Mouse (Mus musculus) stomach, embryonic 14.5 days (tissue): ENCODE data around the gene Cpa1. TPM values are rescaled to one million over a fixed set of nuclear protein-coding genes. Genes with fewer than 3 reads are reported as not detected.

Experiments used
- ATAC-seq: fragments of 200-750 bp; cut with Nextera tagmentation; 2 replicates; pipeline ENCODE4 v1.8.0; 2017; ENCODE audit warnings: low read depth, moderate TSS enrichment; ENCODE audit not compliant: insufficient number of reproducible peaks, insufficient read depth, low FRiP score
- H3K27ac ChIP-seq: fragments of 300-500 bp; sonication (generic); 2 replicates; pipeline ENCODE4 v1.5.1; 2014; ENCODE audit warnings: mild to moderate bottlenecking, low read length, moderate library complexity, mixed read lengths
- H3K27me3 ChIP-seq: fragments of 300-500 bp; sonication (generic); 2 replicates; pipeline ENCODE4 v1.6.1; 2014; ENCODE audit warnings: low read length, control low read depth, mixed read lengths; ENCODE audit not compliant: control insufficient read depth, insufficient read depth
- H3K36me3 ChIP-seq: fragments of 300-500 bp; sonication (generic); 2 replicates; pipeline ENCODE4 v1.6.1; 2014; ENCODE audit warnings: mild to moderate bottlenecking, control low read depth, low read length, moderate library complexity, mixed read lengths; ENCODE audit not compliant: control insufficient read depth, insufficient read depth
- H3K4me1 ChIP-seq: fragments of 300-500 bp; sonication (generic); 2 replicates; pipeline ENCODE4 v1.6.1; 2014; ENCODE audit warnings: low read length, control low read depth, mixed read lengths; ENCODE audit not compliant: control insufficient read depth, insufficient read depth
- H3K4me2 ChIP-seq: fragments of 300-500 bp; sonication (generic); replicated peaks from 2 replicates; pipeline ENCODE4 v1.6.1; 2014; ENCODE audit warnings: low read depth, low read length, control low read depth
- H3K4me3 ChIP-seq: fragments of 300-500 bp; sonication (generic); 2 replicates; pipeline ENCODE4 v1.5.1; 2014; ENCODE audit warnings: low read depth, low read length, control low read depth
- H3K9ac ChIP-seq: fragments of 300-500 bp; sonication (generic); replicated peaks from 2 replicates; pipeline ENCODE4 v1.6.1; 2014; ENCODE audit warnings: low read depth, mild to moderate bottlenecking, control low read depth, low read length, moderate library complexity, mixed read lengths
- H3K9me3 ChIP-seq: fragments of 300-500 bp; sonication (generic); 2 replicates; pipeline ENCODE4 v1.6.1; 2016; ENCODE audit warnings: low read depth, low read length, control low read depth; ENCODE audit not compliant: control insufficient read depth
- WGBS: fragments of 180-500 bp; shearing (Covaris S2); extraction: QIAGEN DNeasy Blood & Tissue Kit; methylation state at CpG from one replicate; pipeline ENCODE4 v1.1.7; 2014; 5-methylcytosine and 5-hydroxymethylcytosine counted together
- polyA plus RNA-seq: library from polyadenylated mRNA; unstranded; fragments of >200 nt; fragmentation: Nextera tagmentation; extraction: Ambion mirVana; gene quantifications from 2 replicates; pipeline ENCODE4 v1.2.1, GENCODE M21; 2014

Cpa1 gene
- polyA plus RNA-seq, 1 experiment from 2014 or later, result 1.5 TPM

DNA sequence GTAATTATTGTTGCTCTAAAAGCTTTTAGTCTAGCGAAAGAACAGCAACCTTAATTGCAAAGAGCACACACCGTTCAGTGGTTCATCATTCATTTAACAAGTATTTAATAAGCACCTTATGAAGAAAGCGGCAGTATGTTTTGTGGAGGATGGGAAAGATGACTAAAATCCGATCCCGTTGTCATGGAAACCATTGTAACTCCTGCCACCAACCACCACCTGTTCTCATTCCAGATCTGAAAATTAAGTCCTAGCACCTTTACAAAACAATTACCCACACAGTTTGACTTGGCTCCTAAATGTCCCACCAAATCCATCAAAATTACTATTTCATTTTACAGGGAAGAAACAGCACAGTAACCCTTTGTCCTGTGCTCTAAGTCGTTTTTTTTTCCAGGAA, 55.2 kb downstream of the Cpa1 start:
- no peaks in the 10 kb centered on the region; the same call in 1 of the 2 replicates for H3K36me3 ChIP-seq
- H3K4me2 ChIP-seq, result peak overlapping the region; percentile 41
- H3K4me3 ChIP-seq, result no peak overlapping the region
- peaks cover 8% of the 10 kb centered on the region; the same call in 1 of the 2 replicates for H3K4me1 ChIP-seq
- no peaks in the 10 kb centered on the region for H3K27me3 ChIP-seq
- H3K9ac ChIP-seq, result no peak overlapping the region
- 39% methylated on average over 6 of the region's 6 CpGs for WGBS
- H3K9me3 ChIP-seq, result no peaks in the 10 kb centered on the region
- peak overlapping the region; percentile 80; the same call in 1 of the 2 replicates for H3K27ac ChIP-seq
- no peak for ATAC-seq

Other genes starting within 250 kb of the Cpa1 start
- gene Zc3hc1, start 248.2 kb upstream of the Cpa1 start, polyA plus RNA-seq, result 50.7 and 54.5 TPM in 2 replicates
- gene Klhdc10, start 237.3 kb upstream of the Cpa1 start, polyA plus RNA-seq, result 24.8 and 29.3 TPM in 2 replicates
- gene Tmem209, start 129.4 kb upstream of the Cpa1 start, polyA plus RNA-seq, result 39.8 and 45.0 TPM in 2 replicates
- gene Ssmem1, start 129.4 kb upstream of the Cpa1 start, polyA plus RNA-seq, result 0.52 TPM in 1 of 2 replicates, not detected in the other
- 1.4 and 127 TPM in 2 replicates for gene Cpa2, start 97.6 kb upstream of the Cpa1 start, polyA plus RNA-seq
- 0.49 and 0.71 TPM in 2 replicates for gene Cpa4, start 70.8 kb upstream of the Cpa1 start, polyA plus RNA-seq
- gene Cpa5, start 28.2 kb upstream of the Cpa1 start, polyA plus RNA-seq, result 0.13 and 0.15 TPM in 2 replicates
- 10.8 and 12.9 TPM in 2 replicates for gene Cep41, start 54.5 kb downstream of the Cpa1 start, polyA plus RNA-seq
- gene Mest, start 84.3 kb downstream of the Cpa1 start, polyA plus RNA-seq, result 1,146 and 1,247 TPM in 2 replicates